Mouse (Mus musculus): ENCODE results near the gene Cabp1.
A peak's percentile ranks its signal among the peaks of the same experiment; 100 is the strongest.

- TF ChIP-seq CTCF (IDR thresholded peaks at IDR 0.05; ENCODE audit: low read depth, low read length) (peak; percentile 65; the same call in 1 of the 2 replicates), GATA2 (IDR thresholded peaks at IDR 0.05; ENCODE audit: borderline replicate concordance, low read depth, low read length) (no peak), POLR2AphosphoS5 (IDR thresholded peaks at IDR 0.05; ENCODE audit: insufficient replicate concordance, low read depth, low read length) (no peak)
Measured at GRCm38 (mm10) chr5:115188824-115189223, 5.4 kb downstream of the Cabp1 start.
